Mouse (Mus musculus) small intestine, adult 2 months (tissue): Measurements from ENCODE around the gene Cplx2. TPM values are rescaled to one million over a fixed set of nuclear protein-coding genes. Genes with fewer than 3 reads are reported as not detected.

ENCODE experiments used
- H3K27ac ChIP-seq: fragments of 200-500 bp; 2 replicates; pipeline ENCODE4 v1.5.1; 2012; ENCODE audit warnings: low read depth, low read length, control low read depth, inconsistent platforms; ENCODE audit not compliant: insufficient read depth
- H3K27me3 ChIP-seq: fragments of 200-500 bp; 2 replicates; pipeline ENCODE4 v1.6.1; 2012; ENCODE audit warnings: mild to moderate bottlenecking, moderate library complexity, low read length, inconsistent platforms; ENCODE audit not compliant: control insufficient read depth, insufficient read depth
- H3K36me3 ChIP-seq: fragments of 200-500 bp; 2 replicates; pipeline ENCODE4 v1.6.1; 2012; ENCODE audit warnings: mild to moderate bottlenecking, low read length, control low read depth, inconsistent platforms; ENCODE audit not compliant: control insufficient read depth, insufficient read depth
- H3K4me1 ChIP-seq: fragments of 200-500 bp; 2 replicates; pipeline ENCODE4 v1.6.1; 2012; ENCODE audit warnings: low read length, inconsistent platforms, mixed read lengths; ENCODE audit not compliant: control insufficient read depth, insufficient read depth, insufficient read length
- H3K4me3 ChIP-seq: fragments of 200-500 bp; 2 replicates; pipeline ENCODE4 v1.5.1; 2012; ENCODE audit warnings: low read depth, mild to moderate bottlenecking, control low read depth, inconsistent platforms, low read length, moderate library complexity
- CTCF ChIP-seq: fragments of 200-500 bp; IDR thresholded peaks from 2 replicates; pipeline ENCODE4 v1.5.1; 2012; ENCODE audit warnings: low read depth, mild to moderate bottlenecking, control low read depth, inconsistent platforms, low read length, moderate library complexity, mixed read lengths; ENCODE audit not compliant: insufficient replicate concordance, insufficient read length; ENCODE audit errors: extremely low read depth
- POLR2A ChIP-seq: fragments of 200-500 bp; IDR thresholded peaks from 2 replicates; pipeline ENCODE4 v1.6.1; 2012; ENCODE audit warnings: low read depth, mild to moderate bottlenecking, control low read depth, inconsistent platforms, low read length, moderate library complexity
- WGBS: fragments of 180-500 bp; shearing (Covaris S2); methylation state at CpG from one replicate; pipeline ENCODE4 v1.1.7; 2018; 5-methylcytosine and 5-hydroxymethylcytosine counted together
- polyA plus RNA-seq: library from polyadenylated mRNA; depleted of rRNA; stranded (reverse); fragments of >200 nt; gene quantifications from 2 replicates; pipeline ENCODE4 v1.2.3, GENCODE M21; 2012

The Cplx2 gene
- polyA plus RNA-seq, 1 experiment = 5.5 TPM

GRCm38 (mm10) chr13:54368181-54368580 is 3.0 kb upstream of the Cplx2 start:
- H3K4me3 ChIP-seq = no peak overlapping the region
- H3K36me3 ChIP-seq = no peaks in the 10 kb centered on the region
- H3K4me1 ChIP-seq = peaks cover 6% of the 10 kb centered on the region; the same call in 1 of the 2 replicates
- WGBS = 85% methylated on average over 9 of the region's 9 CpGs
- H3K27me3 ChIP-seq = 0 out of 2 replicates have a peak, but pooled peaks cover 3% of the 10 kb centered on the region
- H3K27ac ChIP-seq = no peak overlapping the region
- no peak for TF ChIP-seq CTCF
- no peak for TF ChIP-seq POLR2A

- TF ChIP-seq POLR2A (no peak), CTCF (no peak)
- peak overlapping the region; percentile 9; the same call in 1 of the 2 replicates for H3K4me3 ChIP-seq
- 0 out of 2 replicates have a peak, but pooled peaks cover 3% of the 10 kb centered on the region for H3K27me3 ChIP-seq
- H3K27ac ChIP-seq = no peak overlapping the region
- peaks cover 10% of the 10 kb centered on the region for H3K4me1 ChIP-seq
- 1% methylated on average over 59 of the region's 59 CpGs for WGBS
- H3K36me3 ChIP-seq = no peaks in the 10 kb centered on the region
These were observed 510 bp downstream of the Cplx2 start for GRCm38 (mm10) chr13:54371387-54372330.

GRCm38 (mm10) chr13:54372665-54373064 is 1.5 kb downstream of the Cplx2 start:
- Histone ChIP-seq H3K27me3 (0 out of 2 replicates have a peak, but pooled peaks cover 3% of the 10 kb centered on the region), H3K27ac (no peak overlapping the region), H3K4me1 (peaks cover 10% of the 10 kb centered on the region), H3K36me3 (no peaks in the 10 kb centered on the region), H3K4me3 (no peak overlapping the region)
- TF ChIP-seq CTCF = peak; percentile 70
- TF ChIP-seq POLR2A = no peak
- WGBS = 5% methylated on average over 16 of the region's 16 CpGs

DNA sequence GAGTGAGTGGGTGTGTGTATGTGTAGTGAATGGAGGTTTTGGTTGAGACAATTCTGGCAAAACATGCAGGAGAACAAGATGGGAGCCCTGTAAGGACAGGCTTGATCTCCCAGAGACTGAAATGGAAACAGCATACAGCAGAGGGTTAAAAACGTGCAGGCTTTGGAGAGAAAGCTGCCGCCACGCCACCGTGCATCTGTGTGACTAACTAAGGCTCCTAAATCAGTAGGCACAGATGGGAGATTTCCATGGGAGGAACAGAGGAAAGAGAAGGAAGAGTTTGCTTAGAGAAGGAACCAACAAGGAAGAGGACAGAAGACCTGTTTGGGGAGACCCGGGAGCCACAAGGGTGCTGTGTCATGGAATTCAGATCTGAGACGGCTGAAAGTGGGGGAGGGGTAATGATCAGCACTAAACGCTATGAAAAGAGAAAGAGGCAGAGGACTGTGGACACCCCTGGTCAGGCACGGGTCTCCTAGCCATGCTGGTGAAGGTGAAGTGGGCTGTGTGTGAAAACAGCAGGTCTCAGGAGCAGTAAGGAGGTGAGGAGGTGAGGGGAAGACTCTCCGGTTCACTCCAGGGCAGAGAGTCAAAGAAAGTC is 3.1 kb downstream of the Cplx2 start:
- WGBS = 52% methylated on average over 9 of the region's 9 CpGs
- peaks cover 10% of the 10 kb centered on the region for H3K4me1 ChIP-seq
- 0 out of 2 replicates have a peak, but pooled peaks cover 3% of the 10 kb centered on the region for H3K27me3 ChIP-seq
- TF ChIP-seq POLR2A (no peak), CTCF (no peak)
- no peak overlapping the region for H3K4me3 ChIP-seq
- H3K36me3 ChIP-seq = no peaks in the 10 kb centered on the region
- H3K27ac ChIP-seq = no peak overlapping the region

- H3K4me1 ChIP-seq = peaks cover 18% of the 10 kb centered on the region
- 20% methylated on average over 11 of the region's 11 CpGs for whole genome bisulfite sequencing
- H3K4me3 ChIP-seq = no peak overlapping the region
- H3K27ac ChIP-seq = no peak overlapping the region
- H3K36me3 ChIP-seq = no peaks in the 10 kb centered on the region
- H3K27me3 ChIP-seq = 0 out of 2 replicates have a peak, but pooled peaks cover 3% of the 10 kb centered on the region
- TF ChIP-seq CTCF (no peak), POLR2A (no peak)
These were observed 4.6 kb downstream of the Cplx2 start for GRCm38 (mm10) chr13:54375497-54376495.

DNA sequence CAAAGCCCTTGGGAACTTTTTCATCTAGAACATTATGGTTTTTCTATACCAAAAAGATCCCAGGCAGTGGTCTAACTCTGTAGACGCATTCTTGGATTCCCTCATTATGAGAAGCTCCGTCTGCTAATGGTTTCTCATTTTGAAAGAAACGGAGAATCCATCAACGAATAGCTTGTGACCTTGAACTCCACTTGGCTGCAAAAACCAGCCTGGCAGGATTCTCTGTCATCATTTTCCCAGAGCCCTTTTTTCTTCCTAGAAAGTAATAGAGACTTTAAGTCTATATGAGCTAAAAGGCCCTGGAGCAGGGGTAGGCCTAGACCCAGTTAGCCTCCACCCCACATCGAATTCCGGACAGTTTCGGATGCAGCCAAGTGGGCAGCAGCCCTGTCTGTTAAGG is 5.6 kb downstream of the Cplx2 start:
- Histone ChIP-seq H3K27ac (no peak overlapping the region), H3K36me3 (no peaks in the 10 kb centered on the region), H3K4me3 (no peak overlapping the region), H3K27me3 (0 out of 2 replicates have a peak, but pooled peaks cover 3% of the 10 kb centered on the region), H3K4me1 (peaks cover 21% of the 10 kb centered on the region)
- WGBS = 58% methylated on average over 7 of the region's 7 CpGs
- TF ChIP-seq POLR2A (no peak), CTCF (no peak)

DNA sequence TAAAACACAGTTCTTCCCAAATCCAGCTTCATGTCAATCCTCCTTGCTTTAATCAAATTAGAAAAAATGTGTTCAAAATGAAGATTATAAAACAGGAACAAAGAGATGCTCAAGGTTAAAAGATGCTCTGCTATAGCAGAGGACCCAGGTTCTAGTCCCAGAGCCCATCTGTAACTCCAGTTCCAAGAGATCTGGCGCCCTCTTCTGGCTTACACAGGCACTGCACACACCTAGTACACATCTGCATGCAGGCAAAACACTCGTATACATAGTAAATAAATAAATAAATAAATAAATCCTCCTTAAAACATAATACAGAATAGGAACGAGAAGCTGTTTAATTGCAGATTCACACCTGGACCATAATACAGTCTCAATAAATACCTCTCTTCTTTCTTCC is 6.9 kb downstream of the Cplx2 start:
- H3K27ac ChIP-seq = no peak overlapping the region
- no peaks in the 10 kb centered on the region for H3K36me3 ChIP-seq
- 76% methylated on average over 3 of the region's 3 CpGs for WGBS
- peaks cover 17% of the 10 kb centered on the region for H3K4me1 ChIP-seq
- no peak for TF ChIP-seq POLR2A
- TF ChIP-seq CTCF = peak; percentile 36; the same call in 1 of the 2 replicates
- no peak overlapping the region for H3K4me3 ChIP-seq
- H3K27me3 ChIP-seq = no peaks in the 10 kb centered on the region
